Mouse (Mus musculus): Measurements from ENCODE around the gene Tmem110.
A peak's percentile ranks its signal among the peaks of the same experiment; 100 is the strongest.

DNA sequence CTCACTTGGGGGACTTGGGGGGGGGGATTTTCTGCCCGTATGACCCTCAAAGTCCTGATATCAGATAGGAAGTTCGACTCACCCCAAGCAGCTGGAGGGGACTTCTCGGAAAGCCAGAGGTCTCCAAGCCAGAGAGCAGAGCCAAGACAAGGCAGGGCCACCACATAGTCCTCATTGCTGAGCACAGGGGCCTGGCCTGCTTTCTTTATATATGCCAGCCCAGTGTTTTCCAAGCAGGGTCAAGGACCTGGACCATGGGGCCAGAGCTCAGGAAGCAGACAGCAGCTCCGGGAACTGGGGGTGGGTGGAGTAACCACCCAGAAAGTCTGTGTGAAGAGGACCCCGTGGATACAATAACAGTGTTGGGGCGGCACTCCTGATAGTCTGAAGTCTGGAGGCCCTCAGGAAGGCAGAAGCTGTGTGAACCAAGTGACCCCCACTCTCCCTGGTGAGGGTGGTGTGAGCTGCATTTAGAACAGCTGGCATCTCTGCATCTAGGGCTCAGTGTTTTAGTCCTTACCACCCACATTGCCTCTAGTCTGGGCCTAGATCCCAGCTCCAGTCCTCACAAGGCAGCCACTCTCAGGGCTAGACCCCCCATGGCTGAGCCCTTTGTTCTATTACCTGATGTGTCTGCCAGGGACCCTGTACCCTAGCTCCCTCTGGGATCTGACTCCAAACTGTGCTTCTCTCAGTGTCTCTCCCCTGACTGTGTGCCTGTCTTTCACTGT, 98.2 kb downstream of the Tmem110 start, which contains the start of gene Itih3:
- no peak for TF ChIP-seq CTCF (IDR thresholded peaks at IDR 0.05; ENCODE audit: low read depth, low read length)
- TF ChIP-seq POLR2A (IDR thresholded peaks at IDR 0.05; ENCODE audit: extremely low read depth, insufficient read depth, low read length), result peak; percentile 89

All from liver, adult 2 months (tissue).